Mouse (Mus musculus) bone marrow macrophage, adult 2 months (primary cell): ENCODE data around the gene Castor1.

ENCODE experiments used
- CTCF ChIP-seq: IDR thresholded peaks from 2 replicates; pipeline ENCODE4 v1.5.1; 2012; ENCODE audit warnings: low read depth, mild to moderate bottlenecking, low read length, moderate library complexity
- POLR2A ChIP-seq: IDR thresholded peaks from 2 replicates; pipeline ENCODE4 v1.6.1; 2012; ENCODE audit warnings: mild to moderate bottlenecking, low read depth, low read length, borderline replicate concordance

GRCm38 (mm10) chr11:4177716-4178115, 40.3 kb upstream of the Castor1 start:
- TF ChIP-seq POLR2A (no peak), CTCF (no peak)
